8 mouse cellular contexts compared by ENCODE assay signal in the genomic region with DNA sequence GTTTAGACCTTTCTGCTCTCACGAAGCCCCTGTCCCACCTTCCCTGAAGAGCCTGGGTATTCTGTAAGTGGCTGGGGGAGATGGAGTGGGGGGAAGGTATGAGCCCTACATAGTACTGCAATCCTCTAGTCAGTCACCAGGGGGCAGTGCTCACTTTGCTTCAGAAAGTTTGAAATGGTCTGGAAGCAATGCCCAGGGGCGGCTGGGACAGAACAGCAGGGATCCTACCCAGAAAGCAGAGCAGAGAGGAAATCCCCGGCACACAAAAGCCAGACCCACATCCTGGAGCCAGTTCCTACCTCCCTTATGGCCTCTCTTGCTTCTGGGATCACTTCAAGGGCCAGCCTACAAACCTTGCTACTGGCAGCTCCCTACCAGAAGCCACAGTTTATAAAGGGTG. TPM values are rescaled to one million over a fixed set of nuclear protein-coding genes. Genes with fewer than 3 reads are reported as not detected.
A peak's percentile ranks its signal among the peaks of the same experiment; 100 is the strongest.
DNase-seq lines count a peak whose midpoint lies in the region; ATAC-seq lines count a peak whose summit lies in the region.

No protein-coding gene starts in this region.

- no peaks in the 10 kb centered on the region for H3K9me3 ChIP-seq in intestine, embryonic 14.5 days (ENCODE audit: control insufficient read depth, low read length)
- H3K9me3 ChIP-seq in midbrain, embryonic 11.5 days (ENCODE audit: control insufficient read depth, low read length) = no peaks in the 10 kb centered on the region

- no peak overlapping the region for H3K4me2 ChIP-seq in intestine, embryonic 14.5 days (ENCODE audit: low read length)
- no peak overlapping the region for H3K4me2 ChIP-seq in midbrain, embryonic 11.5 days

- ATAC-seq in activated CD4-positive, CD25-positive, alpha-beta regulatory T cell, adult 4 months = peak; percentile 67
- ATAC-seq in intestine, embryonic 14.5 days (replicated peaks; ENCODE audit: low FRiP score, low TSS enrichment, low read depth) = peak; percentile 56
- ATAC-seq in midbrain, embryonic 11.5 days (ENCODE audit: low FRiP score) = peak; percentile 57

- intact Hi-C loops in left cerebral cortex, postnatal 10 days (cut with DNase I) = loop anchor here (1.0 to 10.0 kb wide), 2 partner anchors 138 to 246 kb away; partner anchors contain the start of gene Vav2

- H3K27ac ChIP-seq in intestine, embryonic 14.5 days (ENCODE audit: low read depth) = 0 out of 2 replicates have a peak overlapping the region, but pooled peaks have one; percentile 28
- H3K27ac ChIP-seq in midbrain, embryonic 11.5 days (ENCODE audit: low read depth, low read length) = peak overlapping the region; percentile 58

- H3K36me3 ChIP-seq in intestine, embryonic 14.5 days (ENCODE audit: control insufficient read depth, insufficient read depth, low read length) = peaks cover 41% of the 10 kb centered on the region
- peaks cover 18% of the 10 kb centered on the region for H3K36me3 ChIP-seq in midbrain, embryonic 11.5 days (ENCODE audit: control insufficient read depth, insufficient read depth, low read length)

- no peaks in the 10 kb centered on the region for H3K27me3 ChIP-seq in intestine, embryonic 14.5 days (replicated peaks; ENCODE audit: control insufficient read depth, insufficient read depth, low read length)
- no peaks in the 10 kb centered on the region for H3K27me3 ChIP-seq in midbrain, embryonic 11.5 days (ENCODE audit: control insufficient read depth, insufficient read depth, low read length)

- H3K4me3 ChIP-seq in intestine, embryonic 14.5 days (ENCODE audit: low read depth, low read length) = no peak overlapping the region
- H3K4me3 ChIP-seq in midbrain, embryonic 11.5 days (ENCODE audit: low read depth, low read length) = no peak overlapping the region

- peaks cover 5% of the 10 kb centered on the region; the same call in 1 of the 2 replicates for H3K4me1 ChIP-seq in intestine, embryonic 14.5 days (replicated peaks; ENCODE audit: control insufficient read depth, insufficient read depth, low read length)
- H3K4me1 ChIP-seq in midbrain, embryonic 11.5 days (ENCODE audit: control insufficient read depth, insufficient read depth, low read length) = peaks cover 4% of the 10 kb centered on the region; the same call in 1 of the 2 replicates

- H3K9ac ChIP-seq in intestine, embryonic 14.5 days (ENCODE audit: low read length) = no peak overlapping the region
- peak overlapping the region; percentile 41 for H3K9ac ChIP-seq in midbrain, embryonic 11.5 days (ENCODE audit: low read length)

- WGBS in intestine, embryonic 14.5 days = 13% methylated on average over 3 of the region's 3 CpGs
- 18% methylated on average over 3 of the region's 3 CpGs for WGBS in midbrain, embryonic 11.5 days

- peak; percentile 75 to 80 for DNase-seq in cerebellum, postnatal 36 days
- peak; percentile 67 to 75 for DNase-seq in gastrocnemius, adult 8-10 months (ENCODE audit: low spot score in 2 of 2)
- DNase-seq in intestine, embryonic 14.5 days (ENCODE audit: low spot score) = peak; percentile 91
- DNase-seq in left cerebral cortex, postnatal 10 days (ENCODE audit: extremely low spot score in 1 of 2, low spot score in 2 of 2) = peak; percentile 80 to 91
- peak; percentile 98 for DNase-seq in midbrain, embryonic 11.5 days (ENCODE audit: low spot score, missing footprints)
- DNase-seq in right cerebral cortex, postnatal 4 days = peak; percentile 92
- peak; percentile 65 for DNase-seq in yolk sac, embryonic 10.5 days (ENCODE audit: low spot score)

RNA-seq across cellular contexts. Expression of gene Sardh, which starts 40.9 kb away (rescaled TPM):
- 1 to 10 TPM; 3.0 to 4.7 TPM for polyA plus RNA-seq in activated CD4-positive, CD25-positive, alpha-beta regulatory T cell, adult 4 months (2017; shearing (Covaris generic))
- 1 to 10 TPM in 3 of 4 experiments, under 1 TPM in 1; 0.46 to 1.8 (median 1.5) TPM for total RNA-seq in gastrocnemius, adult 8-10 months (2022)
- 10.8 and 13.1 TPM in 2 replicates for polyA plus RNA-seq in intestine, embryonic 14.5 days (2014; fragmentation: Nextera tagmentation; extraction: Ambion mirVana)
- total RNA-seq in left cerebral cortex, postnatal 10 days (2021) = 10 to 100 TPM in 1 of 2 experiments, 1 to 10 TPM in 1; 9.8 to 11.7 TPM
- 3.6 and 4.4 TPM in 2 replicates for polyA plus RNA-seq in midbrain, embryonic 11.5 days (2014; fragmentation: Nextera tagmentation; extraction: Ambion mirVana)
